Mouse (Mus musculus) liver, embryonic 14.5 days (tissue): ENCODE measurements around the gene Ncaph. TPM values are rescaled to one million over a fixed set of nuclear protein-coding genes. Genes with fewer than 3 reads are reported as not detected.
"Not testable (repeated sequence)": the region's sequence is repeated elsewhere in the genome, so short reads cannot be mapped to it uniquely, and the experiment has no call there.

Source experiments
- ATAC-seq: fragments of 200-750 bp; cut with Nextera tagmentation; 2 replicates; pipeline ENCODE4 v1.8.0; 2017; ENCODE audit warnings: moderate number of reproducible peaks, mild to moderate bottlenecking, moderate library complexity; ENCODE audit not compliant: insufficient read depth
- DNase-seq, 3 experiments: peaks; one replicate each; pipeline ENCODE4 v3.0.0-alpha.2; 2012 to 2013; ENCODE audit warnings: low read depth in 3 of 3, low spot score in 3 of 3
- H3K27ac ChIP-seq: fragments of 300-500 bp; sonication (generic); 2 replicates; pipeline ENCODE4 v1.5.1; 2014; ENCODE audit warnings: moderate library complexity, mild to moderate bottlenecking, control low read depth, inconsistent platforms
- H3K27me3 ChIP-seq: fragments of 300-500 bp; sonication (generic); 2 replicates; pipeline ENCODE4 v1.6.1; 2014; ENCODE audit warnings: mild to moderate bottlenecking, low read length, moderate library complexity; ENCODE audit not compliant: control insufficient read depth, insufficient read depth
- H3K36me3 ChIP-seq: fragments of 300-500 bp; sonication (generic); replicated peaks from 2 replicates; pipeline ENCODE4 v1.6.1; 2014; ENCODE audit warnings: low read depth; ENCODE audit not compliant: control insufficient read depth, insufficient read depth
- H3K4me1 ChIP-seq, 2 experiments: fragments of 200-500 bp in 1 of 2; fragments of 300-500 bp in 1 of 2; sonication (generic) in 1 of 2; replicated peaks; 2 replicates each; pipeline ENCODE4 v1.6.1; 2012 to 2014; ENCODE audit warnings: antibody characterized with exemption in 1 of 2, inconsistent platforms in 1 of 2, low read length in 1 of 2; ENCODE audit not compliant: control insufficient read depth in 2 of 2, insufficient read depth in 2 of 2
- H3K4me2 ChIP-seq: fragments of 300-500 bp; sonication (generic); 2 replicates; pipeline ENCODE4 v1.6.1; 2014; ENCODE audit warnings: low read depth, mild to moderate bottlenecking, control low read depth, moderate library complexity
- H3K4me3 ChIP-seq, 2 experiments: fragments of 200-500 bp in 1 of 2; fragments of 300-500 bp in 1 of 2; sonication (generic) in 1 of 2; 2 replicates each; pipeline ENCODE4 v1.5.1; 2012 to 2014; ENCODE audit warnings: low read depth in 2 of 2, low read length in 2 of 2, mild to moderate bottlenecking in 2 of 2, control low read depth in 1 of 2, inconsistent platforms in 1 of 2, moderate library complexity in 1 of 2; ENCODE audit not compliant: insufficient read depth in 1 of 2
- H3K9ac ChIP-seq: fragments of 300-500 bp; sonication (generic); replicated peaks from 2 replicates; pipeline ENCODE4 v1.6.1; 2014; ENCODE audit warnings: mild to moderate bottlenecking, control low read depth, moderate library complexity
- H3K9me3 ChIP-seq: fragments of 300-500 bp; sonication (generic); 2 replicates; pipeline ENCODE4 v1.6.1; 2016; ENCODE audit warnings: low read length, mixed read lengths; ENCODE audit not compliant: control insufficient read depth
- CTCF ChIP-seq: IDR thresholded peaks from 2 replicates; pipeline ENCODE4 v1.5.1; 2016; ENCODE audit warnings: antibody characterized with exemption, low read depth, control low read depth
- EP300 ChIP-seq: IDR thresholded peaks from 2 replicates; pipeline ENCODE4 v1.6.1; 2016; ENCODE audit warnings: antibody characterized with exemption, low read depth
- WGBS: fragments of 180-500 bp; shearing (Covaris S2); extraction: QIAGEN DNeasy Blood & Tissue Kit; methylation state at CpG from one replicate; pipeline ENCODE4 v1.1.7; 2014; ENCODE audit not compliant: insufficient replicate concordance; 5-methylcytosine and 5-hydroxymethylcytosine counted together
- polyA plus RNA-seq, 2 experiments: library from polyadenylated mRNA; depleted of rRNA in 1 of 2; stranded (reverse) in 1 of 2; unstranded in 1 of 2; fragments of >200 nt; fragmentation: Nextera tagmentation in 1 of 2; extraction: Ambion mirVana in 1 of 2; gene quantifications; 2 replicates each; pipeline versions ENCODE4 v1.2.1 to v1.2.3; 2012 to 2014

The Ncaph gene
- polyA plus RNA-seq, 2 experiments, result 33.9 to 58.4 TPM

DNA sequence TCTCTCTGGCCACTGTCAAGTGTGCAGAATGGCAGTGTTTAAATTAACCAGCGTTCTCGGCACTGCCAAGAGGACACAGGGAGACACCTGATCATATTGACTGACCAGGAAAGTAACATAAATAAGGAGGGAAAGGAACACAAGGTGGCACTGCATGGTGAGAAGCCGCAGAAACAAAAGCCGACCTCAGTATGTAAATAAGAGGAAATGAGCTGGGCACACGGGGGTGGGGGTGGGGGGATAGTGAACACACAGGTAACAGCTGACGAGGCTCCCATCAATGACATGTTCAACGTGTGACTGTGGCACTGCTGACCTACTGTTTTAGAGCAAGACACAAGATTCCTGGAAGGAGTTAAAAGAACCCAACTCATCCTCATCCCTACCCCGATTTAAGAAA lies 2.4 kb downstream of the Ncaph start:
- Histone ChIP-seq H3K4me2 (peak overlapping the region; percentile 97), H3K4me3 (no peak overlapping the region; a peak in 1 of 4 replicates), H3K9ac (peak overlapping the region; percentile 7; the same call in 1 of the 2 replicates), H3K4me1 (peaks cover 11 to 17% of the 10 kb centered on the region in 2 experiments), H3K36me3 (peaks cover 11% of the 10 kb centered on the region), H3K9me3 (no peaks in the 10 kb centered on the region), H3K27me3 (no peaks in the 10 kb centered on the region), H3K27ac (no peak overlapping the region)
- DNase-seq (no peak), ATAC-seq (no peak)
- WGBS, result 57% methylated on average over 8 of the region's 8 CpGs
- TF ChIP-seq CTCF, result no peak
- no peak for TF ChIP-seq EP300

DNA sequence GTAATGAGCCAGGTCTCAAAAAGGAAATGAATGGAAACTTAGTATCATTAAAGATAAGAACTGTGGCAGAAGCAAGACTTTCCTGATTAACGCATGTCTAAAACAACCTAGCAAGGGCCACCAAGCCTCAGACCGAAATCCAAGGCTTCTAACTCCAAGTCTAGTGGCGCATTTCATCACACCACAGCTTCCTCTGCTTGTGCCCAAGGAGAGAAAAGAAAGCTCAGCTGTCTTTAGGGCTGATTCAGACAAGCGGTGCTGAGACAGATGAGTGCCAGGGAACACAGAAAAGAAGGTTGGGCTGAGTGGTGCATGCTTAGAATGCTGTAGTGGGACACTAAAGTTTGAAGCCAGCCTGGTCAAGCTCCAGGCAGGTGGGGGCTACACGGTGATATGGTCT lies 4.8 kb downstream of the Ncaph start:
- no peak for DNase-seq
- Histone ChIP-seq H3K4me3 (no peak overlapping the region), H3K27me3 (no peaks in the 10 kb centered on the region), H3K4me2 (no peak overlapping the region), H3K27ac (no peak overlapping the region), H3K36me3 (peaks cover 35% of the 10 kb centered on the region), H3K9ac (no peak overlapping the region), H3K4me1 (peaks cover 11 to 12% of the 10 kb centered on the region in 2 experiments), H3K9me3 (no peaks in the 10 kb centered on the region)
- WGBS, result 54% methylated on average over 5 of the region's 5 CpGs
- ATAC-seq, result no peak
- TF ChIP-seq EP300, result no peak
- no peak for TF ChIP-seq CTCF

GRCm38 (mm10) chr2:127121591-127122235 lies 12.0 kb downstream of the Ncaph start:
- ATAC-seq (no peak), DNase-seq (no peak)
- Histone ChIP-seq H3K9me3 (no peaks in the 10 kb centered on the region), H3K27me3 (no peaks in the 10 kb centered on the region), H3K27ac (no peak overlapping the region), H3K9ac (no peak overlapping the region), H3K4me1 (no peaks in the 10 kb centered on the region), H3K4me3 (no peak overlapping the region), H3K36me3 (peaks cover 91% of the 10 kb centered on the region), H3K4me2 (no peak overlapping the region)
- 87% methylated on average over 8 of the region's 8 CpGs for WGBS
- TF ChIP-seq CTCF (no peak), EP300 (no peak)

DNA sequence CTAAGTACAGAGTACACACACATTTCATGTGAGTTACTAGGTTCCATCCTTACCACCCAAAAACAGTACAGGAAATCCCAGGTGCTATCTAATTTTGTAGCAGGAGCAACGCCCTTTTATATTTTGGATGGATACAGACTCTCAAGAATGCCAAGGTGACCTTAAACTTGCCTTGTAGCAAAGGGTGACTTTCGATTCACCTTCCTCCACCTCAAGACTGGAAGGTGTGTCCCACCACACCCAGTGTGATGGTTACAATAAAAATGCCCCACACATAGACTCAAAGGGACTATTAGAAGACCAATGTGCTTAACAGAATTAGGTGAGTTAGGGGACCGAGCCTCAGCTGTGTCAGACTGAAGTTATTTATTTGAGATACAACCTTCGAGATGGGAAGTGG lies 24.8 kb downstream of the Ncaph start:
- no peaks in the 10 kb centered on the region for H3K4me1 ChIP-seq
- no peak overlapping the region for H3K4me3 ChIP-seq
- TF ChIP-seq EP300 (no peak), CTCF (no peak)
- H3K27me3 ChIP-seq, result no peaks in the 10 kb centered on the region
- 83% methylated on average over 4 of the region's 4 CpGs for WGBS
- no peak for DNase-seq
- H3K36me3 ChIP-seq, result peaks cover 86% of the 10 kb centered on the region
- H3K9me3 ChIP-seq, result no peaks in the 10 kb centered on the region
- no peak overlapping the region for H3K9ac ChIP-seq
- no peak overlapping the region for H3K4me2 ChIP-seq
- H3K27ac ChIP-seq, result no peak overlapping the region
- ATAC-seq, result no peak

- Histone ChIP-seq H3K36me3 (no peaks in the 10 kb centered on the region; the same call in 1 of the 2 replicates), H3K4me1 (no peaks in the 10 kb centered on the region), H3K4me3 (no peak overlapping the region), H3K4me2 (no peak overlapping the region), H3K9ac (no peak overlapping the region), H3K27me3 (no peaks in the 10 kb centered on the region), H3K27ac (no peak overlapping the region), H3K9me3 (no peaks in the 10 kb centered on the region)
- TF ChIP-seq EP300 (no peak), CTCF (no peak)
- 75% methylated on average over 8 of the region's 8 CpGs for WGBS
- DNase-seq (no peak), ATAC-seq (no peak)
Observed at GRCm38 (mm10) chr2:127092000-127092399, 41.8 kb downstream of the Ncaph start.

- not testable (repeated sequence) for H3K4me2 ChIP-seq, H3K27me3 ChIP-seq, H3K9me3 ChIP-seq, H3K4me1 ChIP-seq, H3K9ac ChIP-seq, ATAC-seq, H3K36me3 ChIP-seq, H3K4me3 ChIP-seq, H3K27ac ChIP-seq, DNase-seq
Observed at GRCm38 (mm10) chr2:127090151-127090550, 43.6 kb downstream of the Ncaph start.
